Mouse (Mus musculus): Measurements from ENCODE around the gene Sntg2.

DNA sequence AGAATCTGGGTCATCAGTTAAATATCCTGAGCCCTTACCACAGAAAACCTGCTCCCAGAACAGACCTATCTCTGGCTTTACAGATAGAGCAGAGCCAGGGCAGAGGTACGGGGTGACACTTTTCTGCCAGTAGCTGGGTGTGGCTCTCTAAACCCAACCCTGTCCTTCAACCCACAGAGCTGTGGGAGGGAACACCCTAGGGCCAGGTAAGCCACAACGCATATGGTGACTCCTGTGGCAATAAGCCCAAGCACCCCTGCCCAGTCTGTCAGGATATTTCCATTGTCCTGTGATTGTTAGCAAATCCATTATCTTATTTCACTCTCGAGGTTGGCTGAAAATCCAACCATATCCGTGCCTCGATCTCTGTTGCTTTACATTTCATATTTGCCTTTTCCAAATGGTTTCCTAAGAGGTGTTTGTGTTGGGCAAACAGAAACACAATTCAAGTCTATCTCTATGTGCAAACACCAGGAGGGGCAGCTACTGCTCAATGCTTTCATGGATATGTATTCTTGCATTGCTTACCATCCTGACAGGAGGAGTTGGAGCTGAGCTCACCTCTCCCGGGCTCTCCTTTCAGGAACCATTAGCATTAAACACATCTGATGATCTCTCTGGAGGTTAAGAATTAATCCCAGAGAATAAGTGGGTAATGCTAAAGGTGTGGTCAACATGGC lies 156.3 kb downstream of the Sntg2 start:
- TF ChIP-seq TCF3 (IDR thresholded peaks at IDR 0.05; ENCODE audit: insufficient read length, low read depth) (no peak), CEBPB (IDR thresholded peaks at IDR 0.05; ENCODE audit: insufficient read depth, poor library complexity, severe bottlenecking) (no peak), USF1 (IDR thresholded peaks at IDR 0.05; ENCODE audit: low read depth) (no peak), POLR2A (IDR thresholded peaks at IDR 0.05; ENCODE audit: insufficient read length, low read depth) (no peak), MYOG (IDR thresholded peaks at IDR 0.05; ENCODE audit: control insufficient read depth in 1 of 3, insufficient read depth in 1 of 3, insufficient read length in 2 of 3, low read depth in 2 of 3) (no peak), MYOD1 (IDR thresholded peaks at IDR 0.05; ENCODE audit: control insufficient read depth in 1 of 3, insufficient read length in 2 of 3, low read depth in 2 of 3) (no peak), MAX (IDR thresholded peaks at IDR 0.05; ENCODE audit: low read depth) (no peak)

All from myocyte (in vitro differentiated cells).